9 mouse cellular contexts compared by ENCODE assay signal in the genomic region with DNA sequence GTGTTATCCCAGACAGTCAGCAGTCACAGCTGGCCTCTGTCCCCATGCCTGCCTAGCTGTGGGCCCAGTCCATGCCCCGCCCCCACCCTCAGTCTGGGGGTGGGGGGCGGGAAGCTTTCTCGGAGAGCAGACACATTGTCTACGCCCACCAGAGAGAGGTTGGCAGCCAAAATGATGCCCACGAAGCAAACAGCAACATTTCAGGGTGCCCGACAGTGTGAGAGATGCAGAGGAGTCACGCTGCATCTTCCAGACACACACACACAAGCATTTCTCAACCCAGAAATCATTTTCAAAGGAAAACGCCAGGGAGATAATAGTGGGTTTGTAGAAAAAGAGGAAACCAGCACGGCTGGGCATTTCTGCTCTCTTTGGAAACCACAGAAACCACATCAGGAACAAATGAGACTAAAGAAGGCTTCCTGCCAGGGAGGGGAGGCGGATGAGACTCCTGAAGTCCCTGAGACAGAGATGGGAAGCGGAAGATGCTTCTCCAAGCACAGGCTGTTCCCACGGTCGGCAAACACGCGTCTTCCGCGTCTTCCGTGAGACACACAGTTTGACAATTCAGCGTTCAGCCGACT.
DNase-seq lines count a peak whose midpoint lies in the region; ATAC-seq and TF ChIP-seq lines count a peak whose summit lies in the region.
"Had no signal": no experiment of that assay in that cellular context is flagged by ENCODE, and none has a peak within 500 bp of the region (broad histone marks: within the 10 kb centered on the region; RNA-seq: fewer than 3 reads in every experiment).

No protein-coding gene starts in this region.

- no peak for TF ChIP-seq EP300 in ES-Bruce4 (IDR thresholded peaks at IDR 0.05; ENCODE audit: insufficient read depth, low read depth, low read length)

- H3K4me1 ChIP-seq in ES-Bruce4 (ENCODE audit: control insufficient read depth, insufficient read depth, low read length), result no peaks in the 10 kb centered on the region
- peaks cover 3% of the 10 kb centered on the region; the same call in 1 of the 2 replicates for H3K4me1 ChIP-seq in heart, embryonic 10.5 days
- H3K4me1 ChIP-seq in midbrain, postnatal 0 days (ENCODE audit: insufficient read depth, low read length), result 0 out of 2 replicates have a peak, but pooled peaks cover 3% of the 10 kb centered on the region
- H3K4me1 ChIP-seq: liver, embryonic 15.5 days had no signal

- 61% methylated on average over 20 of the region's 20 CpGs for WGBS in heart, embryonic 10.5 days
- WGBS in midbrain, postnatal 0 days, result 53% methylated on average over 20 of the region's 20 CpGs

- TF ChIP-seq CTCF in gastrocnemius, adult 2 months (IDR thresholded peaks at IDR 0.05), result no peak
- no peak for TF ChIP-seq CTCF in ES-Bruce4 (IDR thresholded peaks at IDR 0.05; ENCODE audit: low read depth, low read length)
- TF ChIP-seq CTCF in midbrain, postnatal 0 days (IDR thresholded peaks at IDR 0.05), result no peak

- no peak for DNase-seq in gastrocnemius, adult 2 months
- DNase-seq in gastrocnemius, postnatal 10 days, result no peak
- peak; percentile 57 for DNase-seq in heart, embryonic 10.5 days (ENCODE audit: low spot score)
- peak; percentile 33 to 47 for DNase-seq in layer of hippocampus, postnatal 10 days (ENCODE audit: low spot score in 2 of 2)
- DNase-seq in midbrain, postnatal 0 days (ENCODE audit: low spot score), result peak; percentile 67
- DNase-seq in gastrocnemius, adult 8-10 months (ENCODE audit: low spot score in 2 of 2), result no peak
- no peak for DNase-seq in testis, postnatal 14 days (ENCODE audit: low spot score)

- H3K9ac ChIP-seq in ES-Bruce4 (ENCODE audit: low read depth, poor library complexity, severe bottlenecking), result no peak overlapping the region
- H3K9ac ChIP-seq in midbrain, postnatal 0 days (replicated peaks; ENCODE audit: low read length, poor library complexity, severe bottlenecking), result no peak overlapping the region; the same call in 1 of the 2 replicates
- H3K9ac ChIP-seq: liver, embryonic 15.5 days had no signal

- H3K4me2 ChIP-seq in midbrain, postnatal 0 days (ENCODE audit: low read depth, low read length, poor library complexity, severe bottlenecking), result peak overlapping the region; percentile 28
- H3K4me2 ChIP-seq: liver, embryonic 15.5 days had no signal

- peak overlapping the region; percentile 30; the same call in 1 of the 2 replicates for H3K4me3 ChIP-seq in gastrocnemius, adult 2 months
- peak overlapping the region; percentile 19 for H3K4me3 ChIP-seq in ES-Bruce4 (ENCODE audit: low read depth, low read length)
- H3K4me3 ChIP-seq in heart, embryonic 10.5 days, result 0 out of 2 replicates have a peak overlapping the region, but pooled peaks have one; percentile 20
- no peak overlapping the region for H3K4me3 ChIP-seq in midbrain, postnatal 0 days (ENCODE audit: low read depth, low read length)
- H3K4me3 ChIP-seq: liver, embryonic 15.5 days had no signal

- no peaks in the 10 kb centered on the region for H3K36me3 ChIP-seq in ES-Bruce4 (ENCODE audit: control insufficient read depth, insufficient read depth, low read length, poor library complexity, severe bottlenecking)
- no peaks in the 10 kb centered on the region for H3K36me3 ChIP-seq in heart, embryonic 10.5 days
- H3K36me3 ChIP-seq in midbrain, postnatal 0 days (ENCODE audit: insufficient read depth, low read length), result no peaks in the 10 kb centered on the region
- H3K36me3 ChIP-seq: liver, embryonic 15.5 days had no signal

- ATAC-seq in midbrain, postnatal 0 days (ENCODE audit: low FRiP score), result peak; percentile 47; the same call in 1 of the 2 replicates

- no peak overlapping the region for H3K27ac ChIP-seq in gastrocnemius, adult 2 months
- H3K27ac ChIP-seq in ES-Bruce4 (ENCODE audit: insufficient read depth, low read length), result no peak overlapping the region
- H3K27ac ChIP-seq in heart, embryonic 10.5 days, result no peak overlapping the region
- H3K27ac ChIP-seq in midbrain, postnatal 0 days (ENCODE audit: low read depth, low read length), result peak overlapping the region; percentile 67
- H3K27ac ChIP-seq: liver, embryonic 15.5 days had no signal

- intact Hi-C loops in gastrocnemius, adult 2 months (cut with DNase I), result no loop called here

- H3K27me3 ChIP-seq in ES-Bruce4 (ENCODE audit: control insufficient read depth, insufficient read depth, low read length, poor library complexity, severe bottlenecking), result no peaks in the 10 kb centered on the region
- H3K27me3 ChIP-seq in heart, embryonic 10.5 days (ENCODE audit: insufficient read depth, poor library complexity, severe bottlenecking), result 0 out of 2 replicates have a peak, but pooled peaks cover 7% of the 10 kb centered on the region
- no peaks in the 10 kb centered on the region for H3K27me3 ChIP-seq in midbrain, postnatal 0 days (ENCODE audit: insufficient read depth, low read length)

- TF ChIP-seq POLR2A in ES-Bruce4 (IDR thresholded peaks at IDR 0.05; ENCODE audit: insufficient read depth, low read length), result no peak

- no peaks in the 10 kb centered on the region for H3K9me3 ChIP-seq in ES-Bruce4 (replicated peaks; ENCODE audit: control insufficient read depth, insufficient read depth, low read length, poor library complexity, severe bottlenecking)
- no peaks in the 10 kb centered on the region for H3K9me3 ChIP-seq in heart, embryonic 10.5 days
- H3K9me3 ChIP-seq in midbrain, postnatal 0 days (ENCODE audit: low read length), result no peaks in the 10 kb centered on the region
- H3K9me3 ChIP-seq: liver, embryonic 15.5 days had no signal

Comparison
In these comparisons a context has a peak if more than half of its experiments do, and no peak if none do; other contexts are left out.
1. DNase-seq: peak in heart, embryonic 10.5 days (single experiment), layer of hippocampus, postnatal 10 days (2 of 2) and midbrain, postnatal 0 days (single experiment); none in gastrocnemius, adult 2 months (single experiment), gastrocnemius, postnatal 10 days (single experiment), gastrocnemius, adult 8-10 months (0 of 2) and testis, postnatal 14 days (single experiment).